Mouse (Mus musculus): ENCODE data around the gene Dlg1. TPM values are rescaled to one million over a fixed set of nuclear protein-coding genes. Genes with fewer than 3 reads are reported as not detected.

Dlg1 gene
- 10 to 100 TPM; 35.0 to 38.4 TPM for total RNA-seq (2023)

GRCm38 (mm10) chr16:31663379-31664286, at the start of gene Dlg1:
TSS of gene Dlg1 (plus strand) at chr16:31663443.

GRCm38 (mm10) chr16:31878573-31879257, 215.5 kb downstream of the Dlg1 start, which contains the start of gene Meltf:
TSS of gene Meltf (plus strand) at chr16:31878810.

Other genes with a start within 250 kb of the Dlg1 start
- gene Bdh1, start 241.2 kb upstream of the Dlg1 start, total RNA-seq (2023) = under 1 TPM; 0.53 to 0.88 TPM
- not detected for gene Meltf, start 215.4 kb downstream of the Dlg1 start, total RNA-seq (2023)

All from neutrophil, adult 83 days (primary cell).